Mouse (Mus musculus) naive thymus-derived CD4-positive, alpha-beta T cell, adult 2 months (primary cell): ENCODE data around the gene Plod2.

Experiments used
- DNase-seq: peaks from one replicate; pipeline ENCODE4 v3.0.0-alpha.2; 2011; ENCODE audit warnings: low read depth

The Plod2 gene

GRCm38 (mm10) chr9:92555006-92555958, 13.3 kb downstream of the Plod2 start:
- no peak for DNase-seq

- DNase-seq, result no peak
Observed at GRCm38 (mm10) chr9:92559750-92560149, 17.7 kb downstream of the Plod2 start.

- no peak for DNase-seq
Observed at GRCm38 (mm10) chr9:92560840-92561547, 19.0 kb downstream of the Plod2 start.

GRCm38 (mm10) chr9:92562416-92562815, 20.4 kb downstream of the Plod2 start:
- DNase-seq, result no peak

DNA sequence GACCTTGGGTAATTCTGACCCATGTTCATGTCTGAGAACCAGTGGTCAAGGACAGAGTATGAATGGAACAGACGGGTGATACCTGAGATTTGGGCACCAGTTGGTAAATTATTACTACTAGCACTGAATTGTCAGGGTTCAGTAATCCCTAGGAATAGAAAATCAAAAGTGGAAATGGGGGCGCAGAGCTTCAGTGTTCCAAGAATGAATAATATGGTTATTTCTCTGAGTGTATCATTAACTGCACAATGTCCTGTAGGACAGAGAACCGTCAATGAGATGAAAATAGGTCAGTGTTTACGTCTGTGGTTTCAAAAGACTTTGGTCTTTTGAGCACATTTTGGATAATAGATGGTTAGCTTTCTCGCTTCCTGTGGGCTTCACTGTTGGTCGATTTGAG, 21.3 kb downstream of the Plod2 start:
- no peak for DNase-seq

- no peak for DNase-seq
Observed at GRCm38 (mm10) chr9:92564391-92564790, 22.4 kb downstream of the Plod2 start.

DNA sequence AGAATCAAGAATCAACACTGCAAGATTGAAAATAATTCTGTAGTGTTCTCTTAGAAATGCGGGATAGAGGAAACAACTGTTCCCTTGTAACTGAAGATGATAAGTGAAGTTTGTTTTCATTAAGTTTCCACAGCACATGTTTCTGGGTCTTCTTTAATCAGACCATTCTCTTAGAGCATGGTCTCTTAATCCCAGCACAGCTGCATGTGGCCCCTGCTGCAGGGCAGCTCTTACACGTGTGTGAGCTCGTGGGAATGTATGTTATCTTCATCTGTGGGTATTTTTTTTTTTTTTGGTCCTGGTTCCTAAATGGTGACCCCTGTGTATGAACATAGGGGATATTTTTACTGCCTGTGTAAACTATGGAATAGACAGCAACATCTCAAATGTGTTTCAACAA, 24.2 kb downstream of the Plod2 start:
- DNase-seq, result no peak

DNA sequence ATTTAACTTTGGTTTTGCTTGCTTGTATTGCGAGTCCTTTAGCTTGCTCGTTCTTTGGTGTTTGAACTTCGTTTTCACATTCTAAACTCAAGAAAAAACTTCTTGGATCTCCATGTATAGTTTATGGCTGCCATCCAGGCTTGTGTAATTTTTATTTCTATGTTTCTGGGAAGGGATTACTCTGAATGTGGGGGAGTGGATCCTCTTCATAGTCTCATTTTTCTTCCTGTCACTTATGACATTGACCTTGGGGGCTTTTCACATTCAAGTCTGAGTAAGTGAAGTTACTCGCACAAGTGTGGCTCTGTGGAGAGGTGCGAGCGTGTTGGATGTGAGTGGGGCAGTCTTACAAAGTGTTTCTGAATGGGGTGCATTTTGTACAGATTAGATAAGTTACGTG, 25.5 kb downstream of the Plod2 start:
- no peak for DNase-seq

GRCm38 (mm10) chr9:92568798-92569197, 26.8 kb downstream of the Plod2 start:
- DNase-seq, result no peak

DNA sequence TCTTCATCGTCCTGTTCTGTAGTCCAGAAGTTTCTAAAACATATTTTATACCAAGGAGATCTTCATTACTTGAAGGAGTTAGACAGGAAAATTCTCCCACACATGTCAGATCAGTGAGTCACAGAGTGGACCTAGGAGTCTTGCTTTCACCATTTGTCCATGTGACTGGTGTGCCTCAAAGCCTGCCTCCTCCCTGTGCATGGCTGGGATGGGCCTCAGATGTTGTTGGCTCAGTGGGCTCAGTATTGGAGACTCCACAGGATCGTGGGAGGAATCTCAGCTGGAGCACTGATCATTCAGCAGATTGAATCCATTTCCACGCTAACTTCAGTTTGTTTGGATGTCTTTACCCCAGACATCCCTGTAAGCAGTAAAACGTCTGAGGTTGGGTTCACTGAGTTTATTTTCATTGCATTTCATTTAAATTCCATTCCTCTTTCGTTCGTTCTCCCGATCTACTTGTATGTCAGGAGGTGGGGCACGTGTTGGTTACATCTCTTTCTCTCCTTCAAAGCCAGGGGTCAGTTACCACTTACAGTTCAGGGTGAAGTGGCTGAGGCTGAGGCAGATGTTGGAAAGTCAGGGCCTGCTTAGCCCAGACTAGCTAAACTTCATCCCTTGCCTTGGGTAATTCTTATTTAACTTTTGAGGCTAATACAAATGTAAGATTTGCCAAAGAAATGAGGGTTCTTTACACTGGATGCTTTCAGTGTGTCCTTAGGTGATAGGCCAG, 30.5 kb downstream of the Plod2 start:
- DNase-seq, result no peak

DNA sequence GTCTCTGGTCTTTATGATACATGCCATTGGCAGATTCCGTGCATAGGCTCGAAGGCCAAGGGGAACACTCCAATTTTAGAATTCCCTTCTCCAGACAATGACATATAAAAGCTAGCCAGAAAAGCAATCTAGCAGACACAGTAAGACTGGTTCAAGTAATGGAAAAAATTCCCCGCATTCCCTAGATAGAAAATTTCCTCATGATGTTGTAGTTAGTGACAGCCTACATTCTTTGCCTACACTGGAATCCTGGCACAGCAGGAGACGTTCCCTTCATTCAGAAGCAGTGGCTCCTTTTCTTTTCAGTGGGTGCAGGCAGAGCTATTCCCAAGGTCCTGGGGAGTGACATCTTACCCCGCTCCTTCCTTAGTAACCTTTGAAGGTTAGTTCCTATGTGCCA, 41.9 kb downstream of the Plod2 start:
- no peak for DNase-seq

DNA sequence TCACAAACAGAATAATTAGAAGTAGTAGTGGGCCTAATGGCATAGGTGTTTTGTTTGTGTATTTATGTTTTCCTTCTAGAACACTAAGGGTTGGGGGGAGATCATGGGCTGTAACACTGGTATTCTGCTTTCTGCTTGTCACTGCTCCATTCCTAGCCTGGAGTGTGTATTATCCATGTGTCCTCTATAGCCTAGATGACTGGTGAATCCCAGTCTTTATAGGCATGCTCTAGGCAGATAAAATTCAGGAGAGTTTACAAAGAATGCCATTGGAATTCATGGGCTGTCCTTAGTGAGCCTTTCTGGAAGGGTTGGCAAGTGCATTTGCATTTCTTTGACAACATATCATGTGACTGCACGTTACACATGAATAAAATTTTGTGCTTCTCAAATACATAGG, 44.0 kb downstream of the Plod2 start:
- DNase-seq, result no peak

GRCm38 (mm10) chr9:92587391-92587790, 45.4 kb downstream of the Plod2 start:
- DNase-seq, result no peak

DNA sequence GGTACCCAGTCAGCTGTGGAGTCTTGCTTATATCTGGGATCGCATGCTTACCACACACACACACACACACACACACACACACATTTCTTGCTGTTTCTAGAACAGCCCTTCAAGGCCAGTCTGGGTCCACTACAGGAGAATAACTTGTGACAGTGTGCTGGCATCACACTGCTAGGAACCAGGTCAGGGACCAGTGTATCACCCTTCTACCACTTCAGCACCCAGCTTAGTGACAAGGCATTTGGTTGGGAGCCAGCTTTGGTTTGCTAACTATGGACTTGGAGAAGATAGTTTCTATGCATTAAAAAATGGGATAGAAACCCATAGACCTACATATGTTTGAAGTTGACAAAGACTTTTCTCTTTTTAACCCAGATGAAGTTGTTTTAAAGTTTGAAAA, 46.2 kb downstream of the Plod2 start:
- no peak for DNase-seq

DNA sequence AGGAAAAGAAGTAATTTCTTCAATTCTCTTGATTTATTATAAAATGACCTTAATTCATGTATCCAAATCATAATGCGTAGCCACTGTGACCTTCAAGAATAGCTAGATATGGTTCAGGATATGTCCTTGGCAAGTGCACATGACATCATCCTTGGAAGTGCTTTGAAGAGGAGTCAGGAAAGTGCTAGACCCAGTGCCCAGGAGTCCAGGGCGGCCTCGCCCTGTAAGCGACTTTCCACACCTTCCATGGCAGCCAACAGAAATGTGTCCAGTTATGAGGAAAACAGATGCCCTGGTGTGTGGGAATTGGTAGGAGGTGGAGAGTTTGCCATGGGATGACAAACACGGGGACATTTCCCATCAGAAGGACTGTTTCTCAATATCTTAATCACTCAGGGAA, 47.0 kb downstream of the Plod2 start:
- DNase-seq, result no peak

- no peak for DNase-seq
Observed at GRCm38 (mm10) chr9:92591482-92591881, 49.5 kb downstream of the Plod2 start.

DNA sequence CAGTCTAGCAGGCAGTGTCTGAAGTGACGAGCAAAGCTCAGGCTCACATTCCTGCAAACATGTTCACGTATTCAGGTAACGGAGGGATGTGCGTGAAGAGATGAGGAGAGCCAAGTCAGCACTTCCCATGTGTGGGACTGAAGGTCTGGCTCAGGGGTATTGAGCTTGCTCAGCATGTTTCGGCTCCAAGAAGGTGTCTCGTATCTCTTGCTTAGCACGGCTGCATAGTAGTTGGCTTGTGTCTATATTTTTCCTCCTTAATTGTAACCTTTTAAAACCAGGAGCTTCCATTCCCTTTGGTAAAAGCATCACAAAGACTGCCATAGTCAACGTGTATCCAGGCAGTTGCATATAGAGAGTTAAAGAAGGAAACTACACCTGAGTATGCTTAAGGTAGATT, 50.7 kb downstream of the Plod2 start:
- DNase-seq, result no peak

DNA sequence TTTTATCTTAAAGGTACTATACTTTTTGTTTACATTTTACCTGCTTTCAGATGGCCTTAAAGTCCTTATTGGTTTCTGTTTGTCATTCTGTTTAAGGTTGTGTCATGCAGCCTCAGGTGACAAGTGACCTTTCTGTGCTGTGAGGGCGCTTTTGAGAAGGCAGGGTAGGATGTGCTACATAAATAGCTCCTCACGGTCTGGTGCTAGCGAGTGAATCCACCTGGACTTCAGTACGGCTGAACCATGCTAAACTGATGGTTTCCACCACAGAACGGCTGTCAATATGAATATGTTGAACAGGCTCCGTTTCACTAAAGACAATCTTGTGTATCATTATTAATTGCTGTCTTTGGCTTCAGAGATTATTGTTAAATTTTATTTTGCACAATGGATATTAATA, 52.5 kb downstream of the Plod2 start:
- no peak for DNase-seq

DNA sequence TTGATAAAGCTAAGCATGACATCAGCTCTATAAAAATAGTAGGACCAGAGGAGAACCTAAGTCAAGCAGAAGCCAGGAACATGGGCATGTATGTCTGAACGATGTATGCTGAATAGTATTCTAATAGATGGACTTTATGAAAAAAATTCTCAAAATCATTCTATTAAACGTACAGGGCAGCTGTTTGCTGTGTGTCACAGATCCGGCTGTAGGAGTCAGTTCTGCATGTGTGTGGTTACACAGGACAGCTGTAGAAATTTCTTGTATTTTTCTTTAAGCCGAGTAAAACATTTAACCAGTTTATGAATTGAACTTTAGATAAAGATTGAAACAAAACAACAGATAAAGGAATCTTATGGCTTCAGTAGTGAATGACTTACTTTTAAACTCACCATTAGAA, 53.3 kb downstream of the Plod2 start:
- DNase-seq, result no peak

DNA sequence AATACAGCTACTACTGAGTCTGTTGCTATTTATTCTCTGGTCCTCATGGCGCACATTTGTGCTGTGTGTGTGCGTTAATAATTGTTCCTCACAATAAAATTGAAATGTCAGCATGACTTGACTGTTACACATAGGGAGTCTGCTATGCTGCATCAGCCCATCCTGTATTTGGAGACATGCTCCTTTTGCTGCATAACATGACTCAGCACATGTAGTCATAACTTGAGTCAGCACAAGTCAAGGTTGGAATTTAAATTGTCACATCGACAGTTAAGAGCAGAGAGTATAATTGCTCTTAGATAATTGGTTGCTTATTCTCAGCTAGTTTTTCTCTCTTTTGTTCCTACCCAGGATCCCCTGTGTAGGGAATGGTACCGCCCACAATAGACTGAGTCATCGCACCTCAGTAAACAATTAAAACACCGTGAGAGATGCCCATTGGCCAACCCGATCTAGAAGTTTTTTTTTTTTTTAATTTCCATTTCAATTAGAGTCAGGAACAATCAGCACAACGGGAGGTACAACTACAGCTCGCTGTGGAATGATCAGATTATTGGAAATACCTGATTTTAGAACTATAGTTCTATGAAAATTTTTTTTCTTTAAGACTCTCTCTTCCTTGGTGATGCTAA, 55.0 kb downstream of the Plod2 start:
- no peak for DNase-seq

DNA sequence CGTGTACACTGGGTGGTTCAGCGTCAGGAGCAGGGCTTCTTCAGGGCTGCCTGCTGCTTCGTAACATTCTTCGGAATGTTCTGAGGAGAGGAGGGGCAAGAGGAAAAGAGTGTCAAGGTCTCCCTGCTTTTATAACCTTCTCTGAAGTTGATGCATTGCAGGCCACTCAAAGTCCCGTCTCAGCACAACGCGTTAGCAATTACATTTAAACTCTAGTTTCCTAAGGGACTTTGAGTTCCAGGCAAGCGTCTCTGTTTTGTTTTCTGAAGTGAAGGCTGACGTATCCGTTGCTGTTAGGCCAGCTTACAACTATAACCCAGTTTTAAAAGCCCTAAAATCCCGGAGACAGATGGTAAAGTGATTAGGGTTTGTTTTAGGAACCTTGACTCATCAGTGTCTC, 55.8 kb downstream of the Plod2 start:
- DNase-seq, result no peak

DNA sequence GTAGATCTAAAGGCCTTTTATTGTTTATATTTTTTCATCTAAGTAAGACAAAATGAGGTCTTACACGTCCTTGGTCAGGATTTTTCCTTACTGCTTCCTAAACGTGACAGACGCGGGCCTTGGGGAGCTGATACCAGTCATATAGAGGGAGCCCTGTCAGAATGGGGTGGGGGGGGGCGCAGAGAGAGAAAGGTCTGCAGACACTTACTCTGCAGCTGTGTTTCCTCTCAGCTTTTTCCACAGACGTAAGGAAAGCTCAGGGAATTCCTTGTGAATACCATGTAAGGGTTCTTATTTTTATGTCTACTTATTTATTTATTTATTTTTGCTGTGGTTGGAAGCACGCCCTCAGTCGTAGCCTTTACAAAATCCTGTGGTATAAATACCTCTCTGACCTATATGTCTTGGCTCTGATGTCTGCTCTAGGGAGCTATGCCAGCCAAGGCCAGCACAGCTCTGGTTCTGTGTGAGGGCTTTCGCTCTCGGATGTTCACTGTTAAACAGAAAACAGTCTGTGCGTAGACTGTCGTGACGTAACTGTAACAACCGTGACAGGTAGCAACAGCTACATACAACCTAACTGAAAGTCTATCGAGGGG, 58.0 kb downstream of the Plod2 start:
- DNase-seq, result no peak
